Mouse (Mus musculus) megakaryocyte, embryonic 14.5 days (primary cell): ENCODE results near the gene Olfr394. TPM values are rescaled to one million over a fixed set of nuclear protein-coding genes. Genes with fewer than 3 reads are reported as not detected.
"Not testable (repeated sequence)": the region's sequence is repeated elsewhere in the genome, so short reads cannot be mapped to it uniquely, and the experiment has no call there.

ENCODE experiments used
- H3K27me3 ChIP-seq: replicated peaks from 2 replicates; pipeline ENCODE3; 2012; ENCODE audit warnings: inconsistent platforms
- H3K36me3 ChIP-seq: replicated peaks from 2 replicates; pipeline ENCODE3; 2012; ENCODE audit warnings: low read length, inconsistent platforms, mixed read lengths
- H3K4me1 ChIP-seq: 2 replicates; pipeline ENCODE4 v1.6.1; 2012; ENCODE audit warnings: inconsistent platforms
- H3K4me3 ChIP-seq: replicated peaks from 2 replicates; pipeline ENCODE3; 2012; ENCODE audit warnings: moderate library complexity, mild to moderate bottlenecking, inconsistent platforms
- H3K9me3 ChIP-seq: 2 replicates; pipeline ENCODE4 v1.6.1; 2012; ENCODE audit warnings: inconsistent platforms
- FLI1 ChIP-seq: IDR thresholded peaks from 2 replicates; pipeline ENCODE4 v1.6.1; 2012; ENCODE audit warnings: low read length, inconsistent platforms, mixed read lengths
- GATA1 ChIP-seq: IDR thresholded peaks from 3 replicates; pipeline ENCODE4 v1.6.1; 2012; ENCODE audit warnings: mixed read lengths, low read length, inconsistent platforms, borderline replicate concordance
- polyA plus RNA-seq: library from polyadenylated mRNA; stranded (reverse); fragments of >175 nt; gene quantifications from 2 replicates; pipeline ENCODE4 v1.2.3, GENCODE M21; 2012; ENCODE audit warnings: low replicate concordance; ENCODE audit not compliant: insufficient read depth

Olfr394 gene
- 0.49 TPM in 1 of 2 replicates, not detected in the other for polyA plus RNA-seq

DNA sequence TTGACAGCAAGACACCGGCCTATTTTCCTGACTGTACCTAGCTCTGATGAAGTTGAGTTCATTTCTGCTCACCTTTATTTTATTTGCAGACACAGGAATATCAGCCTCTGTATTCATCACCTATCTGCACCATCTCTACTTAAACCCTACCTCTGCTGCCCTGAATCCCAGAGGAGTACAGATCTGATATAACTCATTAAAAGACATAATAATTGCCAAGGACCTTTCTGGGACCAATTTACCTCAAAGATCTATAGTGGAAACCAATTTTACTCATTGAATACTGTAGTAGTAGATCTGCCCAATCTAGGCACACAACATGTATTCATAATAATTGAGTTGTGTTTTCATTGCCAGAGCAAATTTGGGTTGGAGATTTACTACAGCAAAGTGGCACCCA is at the start of gene Olfr394:
Gene Olfr394 (minus strand): TSS at position 101 of the 400 bp plus-strand sequence.
- Histone ChIP-seq H3K27me3 (no peaks in the 10 kb centered on the region), H3K4me3 (no peak within 1 kb of the TSS), H3K4me1 (no peaks in the 10 kb centered on the region), H3K9me3 (no peaks in the 10 kb centered on the region), H3K36me3 (no peaks in the 10 kb centered on the region)
- TF ChIP-seq GATA1 (no peak), FLI1 (no peak)

DNA sequence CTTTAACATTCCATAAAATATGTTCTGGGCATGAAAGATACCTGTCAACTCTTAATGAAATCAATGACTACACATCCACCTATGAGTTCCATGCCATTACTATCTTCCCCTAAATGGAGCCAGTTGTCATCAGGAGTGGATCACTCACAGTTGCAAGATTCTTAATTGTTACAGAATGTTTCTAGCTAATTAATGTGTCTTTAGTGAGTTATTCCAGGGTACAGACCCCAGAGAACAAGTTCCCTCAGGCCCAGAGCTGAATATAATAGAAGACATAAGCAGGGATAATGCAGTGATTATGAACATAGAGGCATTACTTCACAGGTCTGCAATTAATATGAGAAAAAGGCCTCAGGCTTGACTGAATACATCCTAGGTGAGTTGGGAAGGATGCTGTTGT is 45.8 kb upstream of the Olfr394 start, which contains the start of gene Olfr23:
Gene Olfr23 (plus strand): TSS at position 301 of the 400 bp plus-strand sequence.
- Histone ChIP-seq H3K27me3 (no peaks in the 10 kb centered on the region), H3K4me3 (no peak within 1 kb of the TSS), H3K4me1 (no peaks in the 10 kb centered on the region), H3K36me3 (no peaks in the 10 kb centered on the region), H3K9me3 (no peaks in the 10 kb centered on the region)
- TF ChIP-seq GATA1, result no peak
- TF ChIP-seq FLI1, result no peak

DNA sequence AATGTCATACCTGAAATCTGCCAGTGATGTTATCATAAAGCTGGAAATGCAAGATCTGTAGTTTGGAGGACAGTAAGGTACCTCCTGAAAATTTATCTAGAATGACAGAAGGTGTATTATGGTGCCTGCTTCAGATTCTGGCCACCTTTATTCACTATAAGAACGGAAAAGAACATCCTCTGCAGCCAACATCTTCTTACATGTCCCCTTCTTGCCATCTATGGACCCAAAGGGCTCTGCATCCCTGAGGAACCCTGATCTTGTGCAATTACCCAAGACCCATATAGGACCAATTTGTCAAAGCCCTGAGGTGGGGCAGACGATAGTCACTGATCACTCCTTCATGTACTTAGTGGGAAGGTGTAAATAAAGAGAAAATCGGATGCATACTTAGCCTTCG is 18.6 kb upstream of the Olfr394 start, which contains the start of gene Olfr395:
Gene Olfr395 (minus strand): TSS at position 101 of the 400 bp plus-strand sequence.
- H3K4me1 ChIP-seq, H3K9me3 ChIP-seq, H3K4me3 ChIP-seq, H3K27me3 ChIP-seq, H3K36me3 ChIP-seq: not testable (repeated sequence)

DNA sequence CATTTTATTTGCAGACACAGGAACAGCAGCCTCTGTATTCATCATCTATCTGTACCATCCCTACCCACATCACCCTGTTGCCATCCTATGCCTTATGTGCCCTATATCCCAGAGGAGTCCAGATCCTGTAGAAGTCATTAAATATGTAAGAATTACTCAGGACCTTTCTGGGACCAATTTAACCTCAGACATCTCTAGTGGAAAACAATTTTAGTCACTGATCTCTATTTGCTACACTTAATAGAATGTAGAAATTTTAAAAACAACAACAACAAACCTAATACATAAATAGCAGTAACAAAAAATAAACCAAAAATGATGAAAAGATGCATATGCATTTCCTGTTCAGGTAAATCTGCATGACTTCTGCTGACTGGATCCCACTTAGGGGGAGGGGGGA is 39.2 kb downstream of the Olfr394 start, which contains the start of gene Olfr393:
Gene Olfr393 (minus strand): TSS at position 101 of the 400 bp plus-strand sequence.
- Histone ChIP-seq H3K4me3 (no peak within 1 kb of the TSS), H3K4me1 (no peaks in the 10 kb centered on the region), H3K27me3 (no peaks in the 10 kb centered on the region), H3K9me3 (no peaks in the 10 kb centered on the region), H3K36me3 (no peaks in the 10 kb centered on the region)
- no peak for TF ChIP-seq FLI1
- TF ChIP-seq GATA1, result no peak

Other genes with a start within 250 kb of the Olfr394 start
- not detected in 2 replicates for gene Zfp735, start 202.0 kb downstream of the Olfr394 start, polyA plus RNA-seq
- not detected in 2 replicates for gene Olfr389, start 110.1 kb downstream of the Olfr394 start, polyA plus RNA-seq
- gene Olfr390, start 107.8 kb downstream of the Olfr394 start, polyA plus RNA-seq, result not detected in 2 replicates
- 0.30 TPM in 1 of 2 replicates, not detected in the other for gene Olfr391-ps, start 87.7 kb downstream of the Olfr394 start, polyA plus RNA-seq
- gene Olfr392, start 73.7 kb downstream of the Olfr394 start, polyA plus RNA-seq, result not detected in 2 replicates
- gene Olfr393, start 39.3 kb downstream of the Olfr394 start, polyA plus RNA-seq, result not detected in 2 replicates
- gene Olfr395, start 18.5 kb upstream of the Olfr394 start, polyA plus RNA-seq, result not detected in 2 replicates
- not detected in 2 replicates for gene Olfr23, start 45.9 kb upstream of the Olfr394 start, polyA plus RNA-seq
- gene Olfr397, start 70.0 kb upstream of the Olfr394 start, polyA plus RNA-seq, result not detected in 2 replicates
- gene Olfr398, start 99.6 kb upstream of the Olfr394 start, polyA plus RNA-seq, result not detected in 2 replicates
- gene Olfr139, start 165.8 kb upstream of the Olfr394 start, polyA plus RNA-seq, result not detected in 2 replicates
- not detected in 2 replicates for gene Olfr399, start 165.8 kb upstream of the Olfr394 start, polyA plus RNA-seq
- gene Zfp616, start 179.2 kb upstream of the Olfr394 start, polyA plus RNA-seq, result not detected in 2 replicates
- not detected in 2 replicates for gene Olfr401, start 222.9 kb upstream of the Olfr394 start, polyA plus RNA-seq